Mouse (Mus musculus) 3134 (cell line): ENCODE data around the gene Zfp512b.

Source experiments
- DNase-seq: peaks from one replicate; pipeline ENCODE4 v3.0.0-alpha.2; 2011; ENCODE audit warnings: low spot score; ENCODE audit not compliant: insufficient read length; ENCODE audit errors: extremely low read depth

The Zfp512b gene

GRCm38 (mm10) chr2:181590471-181590870, 2.1 kb downstream of the Zfp512b start:
- no peak for DNase-seq

GRCm38 (mm10) chr2:181589732-181590105, 2.9 kb downstream of the Zfp512b start:
- DNase-seq: no peak

- no peak for DNase-seq
Observed at GRCm38 (mm10) chr2:181589011-181589731, 3.4 kb downstream of the Zfp512b start.

GRCm38 (mm10) chr2:181588229-181588780, 4.3 kb downstream of the Zfp512b start:
- DNase-seq: no peak

DNA sequence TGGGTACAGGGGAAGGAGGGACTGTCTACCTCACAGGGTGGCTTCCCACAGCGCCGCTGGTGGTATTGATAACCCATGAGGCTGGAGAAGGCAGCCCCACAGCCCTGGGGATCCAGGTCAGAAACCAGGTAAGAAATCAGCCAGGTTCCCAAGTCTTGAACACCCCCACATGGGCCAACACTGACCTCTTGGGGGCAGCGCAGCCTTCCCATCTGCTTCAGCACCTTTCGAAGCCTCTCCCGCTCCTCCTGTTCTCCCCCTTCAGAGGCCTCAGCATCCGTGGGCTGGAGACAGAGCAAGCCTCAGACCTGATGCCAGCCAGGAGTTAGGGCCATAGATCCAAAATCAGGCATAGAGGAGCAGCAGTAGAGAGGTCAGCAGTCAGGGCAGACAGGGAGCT, 4.8 kb downstream of the Zfp512b start:
- DNase-seq: no peak

GRCm38 (mm10) chr2:181586124-181586523, 6.5 kb downstream of the Zfp512b start:
- no peak for DNase-seq

DNA sequence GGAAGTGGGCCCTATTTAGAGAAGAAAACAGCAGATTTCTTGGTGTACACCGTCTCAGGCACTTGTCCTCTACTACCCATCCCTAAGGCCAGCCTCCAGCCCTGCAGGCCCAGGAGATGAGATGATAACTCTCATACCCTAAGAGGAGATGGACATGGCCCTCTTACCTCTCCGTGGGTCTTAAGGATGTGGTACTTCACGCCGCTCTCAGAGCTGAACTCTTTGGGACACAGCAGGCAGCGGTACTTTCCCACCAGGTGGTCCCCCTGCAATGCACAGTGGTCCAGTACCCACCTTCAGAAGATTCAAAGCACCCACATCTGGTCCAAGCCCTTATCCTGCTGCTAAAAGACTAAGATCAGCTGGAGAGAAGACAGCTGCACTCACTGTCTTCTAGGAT, 7.1 kb downstream of the Zfp512b start:
- DNase-seq: no peak

DNA sequence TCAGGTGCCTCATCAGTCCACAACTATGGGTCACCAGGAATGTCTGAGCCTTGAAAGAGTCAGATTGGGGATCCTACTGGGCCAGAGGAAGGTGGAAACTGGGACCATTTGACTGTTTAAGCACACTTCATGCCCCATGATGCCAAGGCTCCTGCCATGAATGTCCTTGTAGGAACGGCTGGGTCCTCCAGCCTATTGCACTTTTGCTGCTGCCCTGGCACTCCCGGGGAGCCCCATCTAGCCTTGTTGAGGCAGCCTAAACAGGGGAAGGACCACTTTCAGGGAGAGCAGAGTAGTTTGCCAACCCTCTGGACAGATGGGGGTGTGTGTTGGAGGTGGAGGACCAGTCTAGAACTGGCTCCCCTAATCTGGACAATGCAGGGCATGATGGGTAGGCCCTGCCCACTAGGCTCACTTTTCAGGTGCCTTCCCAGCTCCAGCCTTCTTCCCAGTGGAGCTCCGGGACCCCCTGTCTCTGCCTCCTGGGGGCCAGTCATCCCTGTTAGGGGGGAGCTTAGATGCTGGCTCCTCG, 8.1 kb downstream of the Zfp512b start, which contains the start of gene Uckl1:
Gene Uckl1 (minus strand): TSS at position 482 of the 532 bp plus-strand sequence.
- DNase-seq: no peak

DNA sequence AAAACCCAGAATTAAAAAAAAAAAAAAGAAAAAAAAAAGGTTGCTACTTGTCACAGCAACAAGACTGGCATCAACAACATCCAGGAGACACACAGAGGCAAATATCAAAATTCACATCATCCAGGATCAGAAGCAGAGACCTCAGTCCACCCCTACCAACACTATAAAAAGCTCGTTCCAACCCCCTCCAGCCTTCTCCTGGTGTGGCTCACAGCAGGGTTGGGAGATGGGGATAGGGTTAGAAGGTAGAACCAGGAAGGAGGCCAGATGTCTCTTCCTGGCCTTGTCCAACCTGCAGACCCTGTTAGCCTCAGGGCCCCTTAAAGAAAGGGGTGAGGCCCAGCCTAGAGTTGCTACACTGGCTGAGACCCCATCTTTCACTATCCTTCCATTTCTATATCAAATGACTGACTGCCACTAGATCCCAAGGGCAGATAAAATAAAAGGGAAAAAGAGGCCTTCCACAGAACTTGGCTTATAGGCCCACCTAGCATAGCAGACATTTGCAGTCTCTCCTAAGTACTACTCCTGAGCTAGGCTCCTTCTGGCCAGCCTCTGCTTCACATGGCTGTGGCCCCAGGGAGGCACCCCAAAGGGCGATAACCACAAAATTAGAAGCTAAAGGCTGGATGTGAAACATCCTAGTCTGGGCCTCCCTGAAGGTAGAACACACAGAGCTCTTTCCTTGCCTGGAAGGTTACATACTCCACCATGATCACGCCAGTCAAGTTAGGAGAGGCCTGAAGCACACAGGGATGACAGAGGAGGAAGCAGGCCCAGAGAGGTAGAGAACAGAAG, 8.9 kb downstream of the Zfp512b start:
- DNase-seq: no peak

DNA sequence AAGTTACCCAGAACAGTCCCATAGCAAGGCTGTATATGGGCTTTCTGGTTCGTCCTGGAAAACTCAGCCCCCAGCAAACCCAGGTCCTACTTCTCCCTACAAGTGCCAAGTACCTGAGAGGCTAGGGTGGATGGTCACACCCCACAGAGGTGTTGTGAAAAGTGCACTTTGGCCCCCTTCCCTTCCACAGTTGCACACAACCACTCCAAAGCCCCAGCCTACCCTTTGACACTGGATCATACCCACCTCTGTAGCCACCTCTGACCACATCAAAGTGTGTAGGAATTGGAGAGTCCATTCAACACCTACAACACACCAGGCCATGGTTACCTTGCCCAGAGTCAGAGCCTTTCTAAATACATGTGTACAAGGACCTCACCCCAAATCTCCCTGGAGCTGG, 9.7 kb downstream of the Zfp512b start:
- no peak for DNase-seq

DNA sequence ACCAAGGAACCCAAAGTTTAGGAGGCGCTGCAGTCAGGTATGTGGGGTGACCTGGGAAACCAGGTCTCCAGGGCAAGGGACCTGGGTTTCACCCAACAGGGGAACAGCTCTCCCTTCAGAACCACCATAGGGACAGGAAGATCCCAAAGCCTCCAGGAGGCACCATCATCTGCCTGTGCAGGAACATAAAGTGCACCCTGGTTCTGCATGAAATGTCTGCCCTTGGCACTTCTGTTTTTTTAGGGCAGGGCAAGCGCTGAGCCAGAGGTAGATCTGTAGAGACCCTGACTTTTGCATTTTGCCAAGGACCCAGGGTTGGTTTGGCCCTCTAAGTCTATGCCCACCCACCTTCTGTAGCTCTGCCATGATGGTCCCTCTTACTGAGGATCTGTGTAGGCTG, 10.2 kb downstream of the Zfp512b start:
- DNase-seq: no peak

GRCm38 (mm10) chr2:181581402-181582120, 11.0 kb downstream of the Zfp512b start:
- peak; percentile 85 for DNase-seq

GRCm38 (mm10) chr2:181581016-181581401, 11.6 kb downstream of the Zfp512b start:
- peak; percentile 77 for DNase-seq

- DNase-seq: no peak
Observed at GRCm38 (mm10) chr2:181580131-181580772, 12.4 kb downstream of the Zfp512b start.

- no peak for DNase-seq
Observed at GRCm38 (mm10) chr2:181579681-181580080, 12.9 kb downstream of the Zfp512b start.

- no peak for DNase-seq
Observed at GRCm38 (mm10) chr2:181578790-181579618, 13.6 kb downstream of the Zfp512b start.

DNA sequence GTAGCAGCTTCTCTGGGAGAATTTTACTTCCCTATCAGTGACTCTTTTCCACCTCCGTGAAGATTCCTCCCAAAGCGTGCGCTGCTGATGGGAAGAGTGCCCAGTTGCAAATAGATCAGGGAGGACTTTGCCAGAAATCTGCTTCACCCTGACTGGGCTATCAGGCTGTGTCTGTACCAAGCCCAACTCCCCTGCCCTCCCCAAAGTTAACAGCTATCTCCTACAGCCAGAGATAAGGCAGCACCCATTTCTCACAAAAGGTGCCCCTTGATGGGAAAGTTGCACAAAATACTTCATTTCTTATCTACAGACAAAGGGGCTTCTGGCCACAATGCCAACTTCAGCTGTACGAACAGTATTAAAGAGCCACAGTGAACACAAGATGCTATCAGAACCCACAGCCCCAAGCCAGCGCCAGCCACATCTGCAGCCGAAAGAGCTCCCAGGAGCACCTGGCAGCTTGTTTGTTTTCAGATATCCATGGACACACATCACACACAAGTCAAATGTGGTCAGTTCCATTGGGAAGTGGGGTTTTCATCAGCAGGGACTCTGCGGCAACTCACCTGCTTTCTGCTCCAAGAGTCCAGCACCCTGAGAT, 14.5 kb downstream of the Zfp512b start:
- DNase-seq: no peak

- DNase-seq: no peak
Observed at GRCm38 (mm10) chr2:181577126-181577525, 15.5 kb downstream of the Zfp512b start.

DNA sequence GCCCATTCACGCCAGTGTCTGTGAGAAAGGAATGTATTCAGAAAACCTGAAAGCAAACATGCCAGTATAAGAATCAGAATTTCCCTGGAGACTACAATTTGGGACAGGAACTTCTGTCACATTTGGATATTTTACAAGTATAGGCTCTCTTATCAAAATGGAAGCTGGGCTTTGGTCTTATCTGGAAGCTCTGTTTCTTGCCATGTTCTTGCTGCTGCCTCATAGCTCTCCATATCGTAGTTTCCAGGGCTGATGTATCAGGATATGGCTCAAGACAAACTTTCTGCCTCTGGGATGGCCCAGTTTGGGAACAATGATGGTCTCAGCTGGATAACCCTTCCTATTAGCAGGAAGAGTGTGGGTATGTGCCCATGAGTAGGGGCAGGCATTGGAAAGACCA, 16.0 kb downstream of the Zfp512b start:
- no peak for DNase-seq
